10 mouse cellular contexts compared by ENCODE assay signal in genomic region chr15:77764391-77765006, GRCm38 (mm10). TPM values are rescaled to one million over a fixed set of nuclear protein-coding genes. Genes with fewer than 3 reads are reported as not detected.
DNase-seq lines count a peak whose midpoint lies in the region; ATAC-seq lines count a peak whose summit lies in the region.
"Had no signal": no experiment of that assay in that cellular context is flagged by ENCODE, and none has a peak within 500 bp of the region (broad histone marks: within the 10 kb centered on the region; RNA-seq: fewer than 3 reads in every experiment).

No protein-coding gene starts in this region.

- no peak for ATAC-seq in kidney, embryonic 16.5 days (ENCODE audit: low FRiP score, low TSS enrichment)
- ATAC-seq in inflammation-experienced regulatory T-cells, adult 6 months = no peak

- peaks cover 96% of the 10 kb centered on the region for H3K36me3 ChIP-seq in kidney, embryonic 16.5 days (ENCODE audit: insufficient read depth, low read length)

- intact Hi-C loops in heart, postnatal 10 days (cut with DNase I) = loop anchor here (5.0 kb wide), 1 partner anchor 153 kb away; no protein-coding TSS in a partner anchor

- H3K27ac ChIP-seq in kidney, embryonic 16.5 days (ENCODE audit: low read length) = no peak overlapping the region
- H3K27ac ChIP-seq: neural tube, embryonic 12.5 days had no signal

- whole genome bisulfite sequencing in kidney, embryonic 16.5 days = 76% methylated on average over 13 of the region's 13 CpGs

- no peak overlapping the region for H3K4me3 ChIP-seq in kidney, embryonic 16.5 days (ENCODE audit: low read length)
- H3K4me3 ChIP-seq: neural tube, embryonic 12.5 days had no signal

- H3K4me1 ChIP-seq in kidney, embryonic 16.5 days (ENCODE audit: insufficient read depth, low read length) = no peaks in the 10 kb centered on the region
- H3K4me1 ChIP-seq: neural tube, embryonic 12.5 days had no signal

- no peaks in the 10 kb centered on the region for H3K9me3 ChIP-seq in kidney, embryonic 16.5 days (ENCODE audit: low read length)
- H3K9me3 ChIP-seq: neural tube, embryonic 12.5 days had no signal

- H3K27me3 ChIP-seq in kidney, embryonic 16.5 days (ENCODE audit: insufficient read depth, low read length) = no peaks in the 10 kb centered on the region
- H3K27me3 ChIP-seq: neural tube, embryonic 12.5 days had no signal

- DNase-seq in kidney, adult 18-20 months = peak; percentile 39
- peak; percentile 51 to 63 for DNase-seq in adrenal gland, postnatal 36 days
- peak; percentile 84 to 85 for DNase-seq in heart, postnatal 10 days
- peak; percentile 87 for DNase-seq in lung, postnatal 10 days
- no peak for DNase-seq in right cerebral cortex, postnatal 25 days
- no peak for DNase-seq in thymus, postnatal 25 days

- no peak overlapping the region for H3K9ac ChIP-seq in kidney, embryonic 16.5 days (replicated peaks; ENCODE audit: low read length)
- H3K9ac ChIP-seq: neural tube, embryonic 12.5 days had no signal

- no peak overlapping the region for H3K4me2 ChIP-seq in kidney, embryonic 16.5 days (replicated peaks; ENCODE audit: low read depth, low read length)
- H3K4me2 ChIP-seq: neural tube, embryonic 12.5 days had no signal

RNA-seq across cellular contexts. Expression of gene Apol8, which starts 7.7 kb away (rescaled TPM):
- 0.19 and 0.21 TPM in 2 replicates for polyA plus RNA-seq in kidney, embryonic 16.5 days (2015; fragmentation: Nextera tagmentation; extraction: Ambion mirVana)
- not detected for total RNA-seq in adrenal gland, postnatal 36 days (2021)
- not detected for total RNA-seq in heart, postnatal 10 days (2021)
- 1 to 10 TPM in 1 of 3 experiments, not detected in 2; 1.2 TPM for polyA plus RNA-seq in inflammation-experienced regulatory T-cells, adult 6 months (2017; shearing (Covaris generic))

RNA-seq across cellular contexts. Expression of gene Apol9b, which starts 35.7 kb away (rescaled TPM):
- polyA plus RNA-seq in kidney, embryonic 16.5 days (2015; fragmentation: Nextera tagmentation; extraction: Ambion mirVana) = 0.20 TPM in 1 of 2 replicates, not detected in the other
- 1 to 10 TPM; 1.1 to 1.2 TPM for total RNA-seq in adrenal gland, postnatal 36 days (2021)
- not detected for total RNA-seq in heart, postnatal 10 days (2021)
- polyA plus RNA-seq in inflammation-experienced regulatory T-cells, adult 6 months (2017; shearing (Covaris generic)) = 10 to 100 TPM in 2 of 3 experiments, 1 to 10 TPM in 1; 8.5 to 51.6 (median 42.3) TPM
- total RNA-seq: layer of hippocampus, adult 8-10 months had no signal
- polyA plus RNA-seq: neural tube, embryonic 12.5 days had no signal

Comparison
In these comparisons a context has a peak if more than half of its experiments do, and no peak if none do; other contexts are left out.
1. DNase-seq: peak in kidney, adult 18-20 months (single experiment), adrenal gland, postnatal 36 days (2 of 2), heart, postnatal 10 days (2 of 2) and lung, postnatal 10 days (single experiment); none in right cerebral cortex, postnatal 25 days (single experiment) and thymus, postnatal 25 days (single experiment).